Mouse (Mus musculus) kidney, adult 8-10 months (tissue): ENCODE results near the gene Srr.

Source experiments
- DNase-seq, 2 experiments: peaks; one replicate each; pipeline ENCODE4 v3.0.0; 2022

Gene Srr

GRCm38 (mm10) chr11:74902416-74902815 is 23.3 kb downstream of the Srr start:
- DNase-seq, result no peak

GRCm38 (mm10) chr11:74901555-74901954 is 24.2 kb downstream of the Srr start:
- DNase-seq, result no peak

- no peak for DNase-seq
These were observed 27.3 kb downstream of the Srr start for GRCm38 (mm10) chr11:74898517-74898827.

- DNase-seq, result peak; percentile 92 to 93
These were observed 27.9 kb downstream of the Srr start, which contains the start of gene Tsr1 for GRCm38 (mm10) chr11:74897678-74898516. TSS of gene Tsr1 (plus strand) at chr11:74898071.

- peak; percentile 54 to 76 for DNase-seq
These were observed 28.7 kb downstream of the Srr start, which contains the start of gene Sgsm2 for GRCm38 (mm10) chr11:74896901-74897677. TSS of gene Sgsm2 (minus strand) at chr11:74897060.

- DNase-seq, result peak; percentile 63 to 68
These were observed 29.5 kb downstream of the Srr start for GRCm38 (mm10) chr11:74895980-74896900.

- peak; percentile 35 to 48 for DNase-seq
These were observed 31.1 kb downstream of the Srr start for GRCm38 (mm10) chr11:74894619-74895018.

- DNase-seq, result peak in 1 of 2 experiments; percentile 70
These were observed 42.6 kb downstream of the Srr start for GRCm38 (mm10) chr11:74883098-74883497.

- no peak for DNase-seq
These were observed 43.8 kb downstream of the Srr start for GRCm38 (mm10) chr11:74881979-74882378.

GRCm38 (mm10) chr11:74880999-74881398 is 44.7 kb downstream of the Srr start:
- DNase-seq, result no peak

GRCm38 (mm10) chr11:74876801-74877200 is 48.9 kb downstream of the Srr start:
- DNase-seq, result peak in 1 of 2 experiments; percentile 36

GRCm38 (mm10) chr11:74874630-74875029 is 51.1 kb downstream of the Srr start:
- DNase-seq, result no peak

- no peak for DNase-seq
These were observed 54.6 kb downstream of the Srr start for GRCm38 (mm10) chr11:74870991-74871622.

- no peak for DNase-seq
These were observed 55.2 kb downstream of the Srr start for GRCm38 (mm10) chr11:74870544-74870943.

- DNase-seq, result no peak
These were observed 56.1 kb downstream of the Srr start for GRCm38 (mm10) chr11:74869603-74870002.

GRCm38 (mm10) chr11:74868046-74868760 is 57.5 kb downstream of the Srr start:
- DNase-seq, result no peak

GRCm38 (mm10) chr11:74867181-74867580 is 58.6 kb downstream of the Srr start:
- DNase-seq, result peak; percentile 79 to 85

GRCm38 (mm10) chr11:74866640-74867039 is 59.1 kb downstream of the Srr start:
- DNase-seq, result no peak

- no peak for DNase-seq
These were observed 60.5 kb downstream of the Srr start for GRCm38 (mm10) chr11:74865252-74865651.

GRCm38 (mm10) chr11:74864421-74864820 is 61.3 kb downstream of the Srr start:
- no peak for DNase-seq

GRCm38 (mm10) chr11:74863471-74863870 is 62.3 kb downstream of the Srr start:
- DNase-seq, result no peak

GRCm38 (mm10) chr11:74862129-74862528 is 63.6 kb downstream of the Srr start:
- no peak for DNase-seq
